Mouse (Mus musculus) B cell, adult 2 months (primary cell): ENCODE measurements at regions not wholly inside any gene's neighbourhood (a gene's known extent, or its start where the extent isn't known, plus 50 kb on each side); places are given as distances from the start of the nearest gene placed in this dataset.

Experiments used
- DNase-seq, 2 experiments: peaks; one replicate each; pipeline ENCODE4 v3.0.0; 2022

DNA sequence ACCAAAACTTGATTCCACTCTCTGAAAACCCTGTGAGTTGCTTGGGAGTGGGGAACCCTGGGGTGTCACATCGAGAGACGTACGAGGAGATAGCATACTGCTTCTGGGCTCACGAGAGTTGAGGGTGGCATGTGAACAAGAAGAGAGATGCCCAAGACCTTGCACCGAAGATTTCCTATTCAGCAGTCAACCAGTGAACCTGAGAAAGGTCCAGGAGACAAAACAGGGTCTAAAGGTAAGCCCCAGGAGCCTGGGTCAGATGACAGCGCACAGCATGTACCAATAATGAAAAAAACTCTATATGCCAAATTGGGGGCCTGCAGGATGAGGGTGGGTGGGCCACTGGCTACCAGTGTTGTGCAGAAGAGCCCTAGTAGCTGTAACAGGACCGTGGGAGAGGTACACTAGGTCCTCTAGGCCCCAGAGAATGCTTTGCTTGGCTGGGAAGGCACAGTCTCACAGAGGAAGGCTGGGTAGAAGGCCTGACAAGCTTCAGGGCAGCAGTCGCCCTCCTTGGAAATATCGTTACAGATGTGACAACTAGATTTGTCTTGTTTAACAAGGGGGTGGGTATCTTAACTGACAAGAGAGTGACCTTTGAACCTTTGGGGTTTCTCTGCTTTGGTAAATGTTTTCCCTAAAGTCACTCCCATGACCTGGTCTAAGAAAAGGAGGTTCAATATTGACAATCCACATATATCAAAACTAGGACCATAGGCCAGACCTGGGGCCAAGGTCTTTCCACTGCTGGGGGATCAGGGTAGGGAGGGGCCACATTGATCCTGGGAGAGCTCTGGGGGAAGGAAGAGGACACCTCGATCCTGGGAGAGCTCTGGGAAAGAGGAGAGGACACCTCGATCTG is 93.1 kb downstream of the Zfp706 start:
- DNase-seq = no peak

DNA sequence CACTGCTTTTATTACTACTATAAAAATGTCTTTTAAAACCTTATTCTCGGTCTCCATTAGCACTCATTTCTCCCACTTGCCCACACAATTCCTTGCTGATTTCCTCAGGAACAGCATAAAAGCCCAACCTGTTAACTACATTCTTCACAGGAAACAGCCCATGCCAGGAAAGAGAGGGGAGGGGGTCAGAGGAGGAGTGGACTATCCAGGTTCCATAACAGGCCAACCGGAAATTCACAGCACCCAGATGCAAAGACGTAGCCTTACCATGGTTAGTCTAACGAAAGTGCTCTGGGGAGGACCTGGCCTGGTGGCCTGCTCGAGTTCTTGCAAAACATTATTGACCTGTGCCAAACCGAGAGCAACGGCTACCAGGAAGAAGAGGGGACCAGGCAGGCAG is 94.3 kb downstream of the Zfp706 start:
- DNase-seq = no peak

DNA sequence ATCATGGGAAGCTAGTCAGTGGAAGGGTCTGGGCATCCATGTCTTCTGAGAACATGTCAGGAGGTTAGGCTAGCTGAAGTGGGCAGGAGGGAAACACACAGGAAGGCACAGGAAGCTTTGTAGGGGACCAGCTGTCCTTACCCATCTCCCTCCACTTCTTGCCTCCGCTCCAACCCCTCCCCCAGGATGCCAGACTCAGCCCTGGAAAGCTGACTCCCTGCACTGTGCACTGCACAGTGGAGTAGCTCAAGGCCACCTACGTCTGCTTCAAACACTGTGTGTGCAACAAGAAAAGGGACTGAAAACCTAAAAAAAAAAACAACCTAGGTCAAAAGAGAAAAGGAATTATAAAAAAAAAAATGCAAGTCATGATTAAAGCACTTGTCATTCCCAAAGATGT is 97.3 kb downstream of the Zfp706 start:
- DNase-seq = no peak

DNA sequence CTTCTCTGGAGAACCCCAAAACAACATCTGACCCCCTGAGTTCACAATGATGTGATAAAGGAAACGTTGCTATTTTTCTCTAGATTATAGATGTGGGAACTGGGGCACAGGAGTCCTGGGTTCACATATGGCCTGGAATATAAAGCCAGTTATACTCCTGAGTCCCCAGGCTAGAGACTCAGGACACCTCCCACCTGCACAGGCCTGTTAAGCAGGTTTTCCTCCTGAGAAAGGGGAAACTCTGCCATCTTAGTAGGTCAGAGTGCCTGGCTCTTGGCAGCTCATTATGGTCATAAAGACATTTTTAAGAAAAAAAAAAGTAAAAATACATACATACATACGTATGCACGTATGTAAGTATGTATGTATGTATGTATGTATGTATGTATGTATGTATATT is 98.1 kb downstream of the Zfp706 start:
- DNase-seq = no peak

DNA sequence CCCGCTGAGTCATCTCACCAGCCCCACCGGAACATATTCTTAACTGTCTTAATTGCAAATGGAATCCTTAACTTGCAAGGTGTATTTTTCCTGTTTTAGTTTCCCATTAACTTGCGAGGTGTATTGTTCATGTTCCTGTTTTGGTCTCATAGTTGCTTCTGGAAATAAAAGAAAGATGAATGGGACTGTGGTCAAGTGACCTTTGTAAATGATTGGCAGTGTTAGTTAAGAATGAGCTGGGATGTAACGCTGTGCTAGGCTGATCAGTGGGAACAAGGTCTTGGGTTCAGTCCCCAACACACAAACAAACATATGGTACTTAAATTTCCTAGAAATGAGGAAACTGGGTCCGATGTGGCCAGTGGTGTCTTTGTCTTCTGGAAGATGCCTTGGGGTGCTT is 100.8 kb downstream of the Zfp706 start:
- DNase-seq = no peak

DNA sequence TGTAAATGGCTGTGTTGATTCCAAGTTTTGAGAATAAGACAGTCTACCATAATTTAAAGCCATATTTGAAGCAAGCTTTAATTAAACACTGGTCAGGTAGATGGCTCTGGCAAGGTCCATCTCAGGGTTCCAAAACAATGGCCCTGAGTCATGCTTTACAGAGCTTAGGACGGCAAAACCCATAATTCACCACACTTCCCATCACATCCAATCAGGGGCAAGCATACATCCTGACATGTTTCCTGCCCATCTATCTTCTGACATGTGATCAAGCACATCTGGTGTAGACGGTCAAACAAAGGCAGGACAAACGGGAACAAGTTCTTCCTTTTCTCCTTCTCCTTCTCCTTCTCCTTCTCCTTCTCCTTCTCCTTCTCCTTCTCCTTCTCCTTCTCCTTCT is 101.5 kb downstream of the Zfp706 start:
- no peak for DNase-seq

DNA sequence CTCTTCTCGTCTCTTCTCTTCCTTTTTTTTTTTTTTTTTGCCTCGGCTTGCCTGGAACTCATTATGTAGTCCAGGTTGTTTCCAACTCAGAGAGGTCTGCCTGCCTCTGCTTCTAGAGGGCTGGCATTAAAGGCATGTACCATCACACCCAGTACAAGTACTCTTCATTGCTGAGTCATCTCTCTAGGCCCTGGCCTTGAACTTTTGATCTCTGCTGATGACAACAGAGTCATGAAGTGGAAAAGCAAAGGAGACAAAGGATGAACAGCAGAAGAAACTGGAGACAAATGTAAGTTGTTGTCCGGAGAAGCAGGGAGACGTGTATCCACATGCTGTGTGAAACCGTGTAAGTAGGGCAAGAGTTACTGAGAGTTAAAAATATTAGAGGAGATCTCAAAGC is 103.7 kb downstream of the Zfp706 start:
- DNase-seq = no peak

DNA sequence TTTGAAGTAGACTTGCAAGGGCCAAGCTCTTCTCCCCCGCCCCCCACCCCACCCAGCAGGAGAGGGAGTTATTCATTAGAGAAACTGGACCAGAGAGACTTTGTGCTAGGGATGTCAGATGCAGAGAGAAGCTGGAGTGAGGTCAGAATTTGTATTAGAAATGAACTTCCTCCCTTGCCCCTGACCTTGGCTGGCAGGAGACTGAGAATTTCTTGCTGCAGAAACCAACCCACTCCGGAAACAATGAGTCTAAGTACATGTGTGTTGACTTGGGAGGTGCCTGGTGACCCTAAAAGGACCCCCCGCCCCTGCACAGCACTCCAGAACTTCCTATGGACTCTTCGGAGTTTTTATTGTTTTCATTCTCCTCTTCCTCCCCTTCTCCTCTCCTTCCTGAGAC is 104.3 kb downstream of the Zfp706 start:
- no peak for DNase-seq

DNA sequence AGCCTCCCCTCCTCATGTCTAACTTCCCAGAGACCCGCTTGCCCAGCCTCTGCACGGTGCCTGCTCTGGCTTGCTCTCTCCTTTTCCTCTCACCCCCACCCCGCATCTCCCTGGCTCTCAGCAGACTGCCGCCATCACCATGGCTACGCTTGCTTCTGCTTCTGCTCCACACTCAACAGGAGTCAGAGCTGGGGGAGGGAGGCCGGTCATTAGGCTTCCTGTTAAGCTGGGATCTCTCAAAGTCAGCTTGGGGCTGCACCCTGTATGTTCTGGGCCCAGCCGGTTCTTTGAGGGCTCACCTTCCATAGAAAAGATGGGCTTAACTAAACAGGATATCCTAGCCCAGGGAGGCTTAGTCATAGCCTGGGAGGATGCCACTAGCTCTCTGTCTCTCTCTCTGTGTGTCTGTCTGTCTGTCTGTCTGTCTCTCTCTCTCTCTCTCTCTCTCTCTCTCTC is 105.7 kb downstream of the Zfp706 start:
- peak; percentile 22 to 26 for DNase-seq

DNA sequence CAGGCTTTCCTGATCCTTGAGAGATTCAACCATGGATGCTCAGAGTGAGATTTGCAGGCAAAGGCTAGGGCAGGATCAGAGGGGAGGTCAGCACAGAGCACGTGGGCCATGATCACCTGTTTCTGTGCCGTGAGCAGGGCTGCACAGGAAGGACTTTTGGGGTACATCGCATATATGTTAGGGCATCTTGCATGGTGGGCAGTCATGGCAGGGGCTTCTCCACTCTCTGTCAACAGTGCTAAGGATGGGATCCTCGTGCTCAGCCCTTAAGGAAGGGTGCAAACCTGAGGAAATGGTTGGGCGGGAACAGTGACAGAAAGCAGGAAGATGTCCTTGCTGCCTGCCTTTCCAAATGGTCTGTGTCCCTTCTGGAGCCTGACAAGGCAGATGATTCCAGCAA is 106.2 kb downstream of the Zfp706 start:
- no peak for DNase-seq

DNA sequence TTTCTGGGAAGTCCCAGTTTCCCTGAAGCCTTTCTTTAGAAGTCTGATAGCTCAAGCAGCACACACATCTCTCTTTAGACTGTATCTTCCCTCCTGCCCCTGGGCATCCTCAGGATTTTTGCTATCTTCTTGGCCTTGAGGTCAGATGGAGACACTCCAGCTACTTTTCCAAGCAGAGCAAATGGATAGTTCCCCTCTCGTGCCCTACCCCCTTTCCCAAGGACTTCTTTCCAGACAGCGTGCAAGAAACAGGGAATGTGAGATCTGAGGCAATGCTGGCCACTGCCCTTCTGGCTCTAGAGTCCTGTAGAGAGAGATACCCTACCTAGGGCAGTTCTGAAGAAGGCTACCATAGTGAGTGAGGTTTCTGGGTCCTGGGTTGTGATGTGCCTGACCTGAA is 106.6 kb downstream of the Zfp706 start:
- no peak for DNase-seq

DNA sequence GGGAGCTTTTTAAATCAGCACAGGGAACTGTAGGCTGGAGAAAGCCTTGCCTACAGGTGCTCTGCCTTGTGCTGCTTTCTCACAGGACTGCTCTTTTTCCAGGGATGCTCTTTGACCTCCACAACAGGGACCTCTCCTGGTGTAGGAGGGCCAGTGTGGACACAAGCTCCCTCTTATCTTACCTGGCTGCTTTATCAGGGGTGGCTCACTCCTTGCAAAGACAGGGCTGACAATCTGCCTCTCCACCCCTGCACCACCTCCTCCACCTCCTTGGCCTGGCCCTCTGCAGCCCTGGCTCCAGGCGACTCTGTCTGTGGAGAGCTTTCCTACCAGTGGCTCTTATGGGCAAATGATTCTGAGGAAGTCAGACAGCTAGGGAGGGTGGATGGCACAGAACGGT is 107.7 kb downstream of the Zfp706 start:
- no peak for DNase-seq

DNA sequence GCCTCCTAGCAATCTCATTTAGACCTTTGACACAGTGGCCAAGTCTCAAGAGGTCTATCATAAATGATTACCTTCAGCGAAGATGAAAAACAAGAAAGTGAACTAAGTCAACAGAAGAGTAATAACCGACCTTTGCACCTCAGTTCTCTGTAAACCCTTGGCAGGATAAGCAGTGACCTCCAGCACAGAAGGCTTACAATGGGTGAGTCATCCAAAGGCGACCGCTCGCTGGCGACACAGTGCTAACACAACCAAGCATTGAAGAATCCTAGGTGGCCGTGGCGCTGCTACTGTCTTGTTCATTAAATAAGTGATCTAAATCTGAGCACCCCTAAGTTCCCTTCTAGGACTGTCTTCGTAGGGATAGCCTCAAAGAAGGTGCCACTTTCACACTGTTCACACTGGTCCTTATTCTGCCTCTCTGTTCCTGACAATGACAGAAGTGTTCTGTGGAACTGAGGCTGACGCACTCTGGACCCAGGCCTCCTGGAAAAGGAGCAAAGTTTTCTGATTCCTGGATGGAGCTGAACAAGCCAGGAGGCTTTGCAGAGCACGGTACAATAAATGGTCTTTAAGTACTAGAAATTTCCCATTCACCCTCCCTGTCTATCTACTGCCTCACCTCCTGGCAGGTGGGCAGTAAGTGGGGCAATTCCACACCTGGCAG is 108.6 kb downstream of the Zfp706 start:
- DNase-seq = no peak

DNA sequence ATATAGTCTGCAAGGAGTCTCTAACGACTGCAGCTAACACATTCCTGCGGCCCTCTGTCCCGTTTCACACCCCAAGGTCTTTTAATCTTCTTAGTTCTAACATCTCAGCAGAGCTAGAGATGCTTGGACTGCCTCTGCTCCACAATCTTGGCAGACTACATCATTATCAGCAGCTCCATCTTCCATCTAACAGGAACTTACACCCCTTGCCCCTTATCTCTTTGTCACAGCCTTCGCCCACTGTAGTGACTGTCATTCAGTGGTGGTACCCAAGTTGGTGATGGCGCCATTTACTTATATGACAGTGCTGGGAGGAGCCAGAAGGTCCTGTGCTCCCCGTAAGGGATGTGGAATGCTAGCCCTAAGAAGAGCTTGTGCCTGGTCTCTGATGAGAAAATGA is 109.2 kb downstream of the Zfp706 start:
- DNase-seq = no peak

DNA sequence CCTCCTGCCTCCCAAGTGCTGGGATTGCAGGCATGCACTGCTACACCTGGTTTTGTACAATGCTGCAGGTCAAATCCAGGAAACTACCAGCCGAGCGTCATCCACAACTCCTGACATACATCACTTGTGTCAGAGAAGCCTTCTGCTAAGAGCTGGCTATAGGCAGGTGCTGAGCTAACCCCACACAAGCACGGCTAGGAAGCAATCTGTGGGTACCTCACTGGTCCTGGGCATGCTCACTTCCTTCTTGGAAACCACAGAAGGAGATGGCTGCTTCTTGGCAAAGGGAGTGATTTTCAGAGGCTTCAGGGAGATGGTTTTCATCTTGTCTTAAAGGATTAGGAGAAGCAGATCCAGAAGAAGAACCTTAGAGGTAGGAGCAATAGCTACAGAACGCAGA is 111.3 kb downstream of the Zfp706 start:
- DNase-seq = no peak

DNA sequence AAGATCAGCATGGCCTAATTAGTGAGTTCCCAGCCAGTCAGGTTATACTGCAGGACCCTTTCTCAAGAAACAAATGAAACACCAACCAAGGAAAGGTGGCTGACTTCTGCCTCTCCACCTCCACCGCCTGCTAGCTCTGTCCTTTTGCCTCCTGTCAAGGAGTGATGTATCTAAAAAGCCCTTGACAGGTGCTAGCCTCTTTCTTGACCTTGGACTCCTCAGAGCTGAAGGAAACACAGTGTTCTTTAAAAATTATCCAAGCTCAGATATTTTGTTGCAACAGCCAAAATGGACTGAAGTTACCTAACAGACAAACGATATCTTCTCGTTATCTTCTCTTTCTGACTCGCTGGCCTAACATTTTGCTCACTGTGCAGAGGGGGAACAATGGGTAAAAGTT is 112.5 kb downstream of the Zfp706 start:
- DNase-seq = no peak

DNA sequence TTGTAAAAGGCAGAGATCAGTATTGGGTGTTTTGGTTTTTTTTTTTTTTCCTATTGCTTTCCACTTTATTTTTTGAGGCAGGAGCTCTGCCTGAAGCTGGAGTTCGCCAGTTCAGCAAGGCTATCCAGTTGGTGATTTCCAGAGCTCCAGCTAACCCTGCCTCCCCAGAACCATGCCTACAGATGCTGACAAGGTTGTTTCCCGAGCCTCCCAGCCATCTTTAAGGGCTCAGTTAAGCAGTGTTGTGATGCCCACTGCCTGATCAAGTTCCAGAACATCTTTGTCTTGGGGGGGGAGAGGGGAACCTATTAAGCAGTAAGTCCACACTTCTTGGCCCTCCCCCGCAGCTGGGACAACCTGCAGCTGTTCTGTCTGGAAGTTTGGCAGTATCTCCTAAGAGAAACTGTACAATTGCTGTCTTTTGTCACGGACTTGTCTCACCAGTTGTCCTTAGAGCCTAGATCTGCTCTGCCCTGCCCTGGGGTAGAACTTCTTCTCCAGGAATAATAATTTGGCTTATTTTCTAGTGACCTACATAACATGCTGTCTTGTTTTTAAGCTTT is 114.1 kb downstream of the Zfp706 start:
- no peak for DNase-seq

DNA sequence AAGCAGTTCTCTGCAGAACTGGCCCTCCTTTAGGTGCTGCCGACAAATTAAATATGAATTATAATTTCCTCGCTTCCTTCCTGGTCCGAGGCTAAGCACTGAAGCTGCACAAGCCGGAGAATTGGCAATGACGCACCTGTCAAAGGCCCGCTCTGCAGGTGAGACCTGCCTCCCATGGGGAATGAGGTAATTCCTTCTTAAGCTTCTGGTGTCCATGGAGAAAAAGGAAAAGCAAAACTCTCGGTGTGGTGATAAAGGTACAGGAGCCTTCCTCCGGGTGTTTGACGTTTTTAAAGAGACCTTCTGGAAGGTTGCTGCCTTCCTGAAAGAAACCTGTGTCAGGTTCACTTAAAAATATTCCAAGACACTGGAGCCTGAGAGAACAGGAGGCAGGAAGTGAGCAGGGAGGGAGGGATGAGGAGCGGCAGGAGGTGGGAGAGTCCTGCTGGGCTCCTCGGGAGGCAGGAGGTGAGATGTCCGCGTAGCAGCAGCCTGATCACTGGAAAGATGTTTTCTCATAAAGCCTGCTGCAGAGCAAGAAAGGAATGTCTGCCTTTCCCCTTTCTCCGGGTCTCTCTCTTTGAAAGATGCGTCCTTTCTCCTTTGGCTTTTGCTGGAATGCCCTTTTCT is 114.9 kb downstream of the Zfp706 start:
- no peak for DNase-seq

DNA sequence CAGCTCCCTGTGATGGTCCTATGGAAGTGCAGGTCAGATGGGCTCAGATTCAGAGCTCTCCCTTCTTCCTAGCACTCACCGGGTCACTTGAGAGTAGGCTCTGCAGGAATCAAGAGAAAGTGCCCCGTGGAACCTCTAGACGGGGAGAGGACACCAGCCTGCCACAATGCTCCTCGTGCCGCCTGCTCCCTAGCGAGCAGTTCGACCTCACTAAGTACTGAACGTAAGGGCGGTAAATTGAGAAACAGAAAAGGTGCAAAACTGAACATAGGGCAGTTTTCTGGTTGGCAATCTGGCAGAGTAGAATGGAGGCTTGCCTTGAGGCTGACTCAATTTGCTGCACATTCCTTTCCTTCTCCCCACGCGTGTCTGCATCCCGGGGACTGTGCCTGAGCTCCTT is 115.7 kb downstream of the Zfp706 start:
- no peak for DNase-seq

DNA sequence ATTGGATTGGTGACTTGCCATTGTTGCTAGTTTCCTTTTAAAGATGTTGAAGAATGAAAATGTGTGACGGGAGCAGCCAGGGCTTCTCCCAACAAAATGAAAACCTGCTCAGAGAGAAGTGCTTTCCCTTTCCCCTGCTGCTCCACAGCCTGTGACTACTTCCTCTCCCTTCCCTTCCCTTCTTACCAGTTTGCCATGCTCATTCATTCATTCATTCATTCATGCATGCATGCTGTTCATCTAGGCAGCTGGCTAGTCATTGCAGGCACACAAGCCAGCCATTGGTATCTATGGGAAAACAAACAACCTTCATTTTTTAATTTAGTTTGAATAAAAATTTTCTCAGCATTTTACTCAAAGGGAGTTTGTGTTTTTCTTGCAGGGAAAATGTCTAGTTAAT is 116.3 kb downstream of the Zfp706 start:
- no peak for DNase-seq

DNA sequence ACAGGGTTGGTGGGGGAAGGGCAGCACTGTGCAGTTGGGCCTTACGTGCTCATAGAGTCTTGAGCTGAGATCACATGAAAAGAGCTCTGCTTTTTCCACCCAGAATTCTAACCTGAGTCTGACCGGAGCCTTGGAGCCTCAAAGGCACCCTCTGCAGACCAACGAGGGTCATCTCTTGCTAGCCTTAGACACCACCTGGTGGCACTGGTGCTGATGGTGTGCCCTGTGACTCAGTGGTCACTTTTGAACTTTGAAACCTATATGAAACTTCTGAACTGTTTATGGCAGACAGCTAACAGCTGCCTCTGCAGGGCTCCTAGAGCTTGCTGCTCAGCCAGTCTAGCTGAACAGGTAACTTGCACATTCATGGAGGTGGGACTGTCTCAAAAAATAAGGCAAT is 118.5 kb downstream of the Zfp706 start:
- no peak for DNase-seq

DNA sequence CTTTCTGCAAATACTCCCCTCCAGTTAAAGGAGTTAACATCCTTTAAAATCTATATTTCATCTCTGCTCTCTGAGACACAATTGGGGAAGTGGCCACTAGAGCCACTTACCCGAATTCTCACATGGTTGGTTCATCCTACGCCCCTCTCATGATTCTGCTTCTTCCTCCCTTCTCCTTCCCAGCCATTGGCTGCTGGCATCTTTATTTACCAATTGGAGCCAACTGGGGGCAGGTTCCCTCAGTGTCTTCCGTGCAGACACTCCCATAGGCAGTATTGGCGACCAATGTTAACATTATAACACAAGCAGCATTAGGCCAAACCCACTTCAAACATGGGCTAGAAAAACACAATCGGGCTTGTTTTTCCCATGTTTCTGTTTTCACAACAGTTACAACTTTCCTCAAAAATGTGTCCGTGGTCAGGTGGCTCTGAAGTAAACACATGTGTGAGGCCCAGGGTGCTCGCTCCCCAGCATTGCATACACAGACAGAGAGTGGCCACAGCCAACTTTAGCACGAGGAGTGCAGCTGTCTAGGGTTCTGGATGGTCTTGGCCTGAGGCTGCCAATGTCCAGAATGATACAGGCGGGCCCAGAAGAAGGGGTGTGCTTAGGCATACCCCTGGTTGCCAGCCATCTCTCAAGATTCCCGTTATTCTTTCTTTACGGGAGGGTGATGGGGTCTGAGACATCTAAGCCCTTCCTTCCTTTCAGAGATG is 119.1 kb downstream of the Zfp706 start:
- DNase-seq = no peak
